Mouse (Mus musculus) adrenal gland (tissue): ENCODE data around the gene Clec2g.
"Not testable (repeated sequence)": the region's sequence is repeated elsewhere in the genome, so short reads cannot be mapped to it uniquely, and the experiment has no call there.

ENCODE experiments used
- intact Hi-C: fragments of 180-260 bp; cut with DNase I; formaldehyde crosslinking; loops from one replicate; pipeline ENCODE4 v1.15.1; 2025
- long read RNA-seq, 2 experiments: library from polyadenylated mRNA; unstranded; transcript quantifications; one replicate each; pipeline ENCODE4 v2.0.0; 2020; ENCODE audit warnings: borderline replicate concordance in 1 of 2; ENCODE audit not compliant: insufficient replicate concordance in 1 of 2

The Clec2g gene
- long read RNA-seq, experiment 1: 0 reads
- long read RNA-seq, experiment 2: 0 reads

- intact Hi-C loops: not testable (repeated sequence)
Observed at GRCm38 (mm10) chr6:128934081-128934480, at the start of gene Clec2g. Gene Clec2g, plus strand, starts transcription at chr6:128934381.

DNA sequence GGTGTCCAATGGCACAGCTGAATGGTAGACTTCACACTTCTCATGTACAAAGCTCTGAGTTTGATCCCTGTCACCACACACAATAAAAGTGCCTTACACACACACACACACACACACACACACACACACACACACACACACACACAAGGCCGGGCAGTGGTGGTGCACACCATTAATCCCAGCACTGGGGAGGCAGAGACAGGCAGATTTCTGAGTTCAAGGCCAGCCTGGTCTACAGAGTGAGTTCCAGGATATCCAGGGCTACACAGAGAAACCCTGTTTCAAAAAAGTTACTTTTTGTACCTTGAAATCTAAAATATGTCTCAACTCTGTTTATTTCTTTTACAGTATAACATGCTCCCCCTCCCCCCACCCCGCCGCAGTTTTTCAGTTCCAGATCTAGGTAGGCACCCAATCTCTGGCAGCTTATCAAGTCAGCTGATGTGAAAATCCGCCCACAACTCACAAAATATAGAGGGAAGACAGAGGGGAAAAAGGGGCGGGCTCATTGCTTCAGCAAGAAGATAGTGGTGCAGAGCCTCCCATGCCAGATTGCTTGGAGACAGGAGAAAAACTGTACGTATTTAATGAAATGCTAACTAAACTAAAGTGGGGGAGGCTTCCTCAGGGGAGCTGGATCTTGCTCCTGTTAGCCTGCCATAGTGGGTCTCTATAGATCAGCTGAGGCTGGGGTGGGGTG, 46.9 kb upstream of the Clec2g start, which contains the start of gene Clec2i:
Gene Clec2i (plus strand): TSS at position 498 of the 700 bp plus-strand sequence.
- intact Hi-C loops: not testable (repeated sequence)

DNA sequence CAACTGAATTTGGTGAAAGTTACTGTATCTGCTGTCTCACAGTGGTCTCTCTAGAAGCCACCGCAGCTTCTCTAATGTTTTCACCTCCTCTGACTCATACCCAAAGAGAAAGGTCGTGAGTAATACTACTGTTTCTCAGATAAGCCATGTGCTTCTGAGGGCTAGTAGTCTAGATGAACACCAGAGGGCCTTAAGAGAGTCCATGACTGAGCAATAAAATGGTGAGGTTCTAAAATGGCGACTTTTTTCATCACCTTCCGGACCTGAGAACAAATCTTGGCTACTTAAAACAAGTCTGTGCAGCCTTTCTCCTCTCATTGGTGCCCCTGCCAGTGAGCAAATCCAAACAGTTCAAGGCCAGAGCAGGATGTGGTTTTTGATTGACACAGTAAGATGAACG, 45.3 kb upstream of the Clec2g start:
- intact Hi-C loops: loop anchor here (1.0 kb wide), 1 partner anchor 83 kb away; no protein-coding TSS in a partner anchor

GRCm38 (mm10) chr6:128890948-128891355, 43.2 kb upstream of the Clec2g start, which contains the start of gene BC035044:
Gene BC035044, minus strand, starts transcription at chr6:128891126.
- intact Hi-C loops: loop anchor here (10.0 kb wide), 1 partner anchor 294 kb away; the partner anchor contains the start of gene Clec2d

DNA sequence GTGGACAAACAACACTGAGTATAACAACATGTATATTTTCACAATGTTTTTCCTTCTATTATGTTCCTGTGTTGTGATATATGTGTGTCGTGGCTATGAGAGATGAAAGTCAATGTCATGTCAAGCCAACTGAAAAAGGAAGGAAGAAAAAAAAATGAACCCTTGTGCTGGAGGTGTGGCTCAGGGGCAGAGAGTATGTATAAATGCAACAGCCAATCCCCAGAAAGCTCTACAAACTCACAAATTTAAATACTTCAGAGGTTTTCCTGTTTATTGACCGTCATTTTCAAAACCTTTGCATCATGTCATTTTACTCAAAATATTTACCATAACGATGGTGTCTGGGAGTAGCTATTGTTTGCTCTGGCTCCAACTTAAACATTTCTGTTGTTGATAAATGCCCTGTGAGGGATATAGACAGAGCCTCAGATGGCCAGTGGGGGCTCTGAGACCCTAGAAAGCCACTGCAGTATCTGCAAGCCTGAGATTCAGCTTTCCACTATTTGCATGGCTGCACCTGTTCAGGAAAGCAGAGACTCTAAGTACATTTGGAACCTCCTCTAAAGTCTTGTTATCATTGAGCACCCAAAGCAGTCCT, 38.7 kb upstream of the Clec2g start:
- intact Hi-C loops: loop anchor here (10.0 kb wide), 1 partner anchor 289 kb away; the partner anchor contains the start of gene Clec2d

- intact Hi-C loops: no loop called here
Observed at GRCm38 (mm10) chr6:128900044-128900443, 34.1 kb upstream of the Clec2g start.

DNA sequence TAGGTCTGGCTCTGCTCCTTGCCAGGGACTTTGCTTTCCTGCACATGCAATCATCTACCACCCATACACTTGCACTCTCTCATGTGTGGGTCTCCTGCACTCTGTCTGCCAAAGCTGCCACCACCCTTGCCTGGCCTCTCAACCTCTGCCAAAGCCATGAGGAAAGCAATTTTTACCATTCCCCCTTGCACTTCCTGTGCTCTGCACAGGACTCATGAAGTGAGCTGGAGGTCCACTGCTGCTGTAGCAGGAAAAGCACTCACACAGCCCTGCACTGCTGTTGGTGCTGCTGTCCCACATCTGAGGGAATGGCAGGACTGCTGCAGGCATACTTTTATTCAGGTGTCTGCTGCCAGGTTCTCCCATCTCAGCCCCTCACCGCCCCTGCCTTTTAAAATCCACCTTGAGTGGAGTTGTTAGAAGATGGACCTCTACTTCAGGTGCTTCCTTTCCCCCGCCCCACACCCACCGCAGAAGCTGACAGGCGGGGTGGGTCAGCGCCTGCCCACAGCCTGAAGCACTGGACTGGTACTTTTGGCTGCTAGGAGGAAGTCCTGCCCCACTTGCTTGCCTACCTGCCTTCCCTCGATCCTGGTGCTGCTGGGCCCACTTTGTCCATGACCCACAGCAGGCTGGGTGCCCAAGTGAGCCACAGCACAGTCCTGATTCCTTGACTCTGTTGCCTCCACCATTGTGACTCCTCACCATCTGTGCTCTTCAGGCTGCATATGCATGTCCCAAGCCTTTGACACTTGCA, 33.2 kb upstream of the Clec2g start:
- intact Hi-C loops: not testable (repeated sequence)

GRCm38 (mm10) chr6:128913598-128914254, 20.5 kb upstream of the Clec2g start:
- intact Hi-C loops: no loop called here

GRCm38 (mm10) chr6:128917322-128917721, 16.9 kb upstream of the Clec2g start:
- intact Hi-C loops: no loop called here

DNA sequence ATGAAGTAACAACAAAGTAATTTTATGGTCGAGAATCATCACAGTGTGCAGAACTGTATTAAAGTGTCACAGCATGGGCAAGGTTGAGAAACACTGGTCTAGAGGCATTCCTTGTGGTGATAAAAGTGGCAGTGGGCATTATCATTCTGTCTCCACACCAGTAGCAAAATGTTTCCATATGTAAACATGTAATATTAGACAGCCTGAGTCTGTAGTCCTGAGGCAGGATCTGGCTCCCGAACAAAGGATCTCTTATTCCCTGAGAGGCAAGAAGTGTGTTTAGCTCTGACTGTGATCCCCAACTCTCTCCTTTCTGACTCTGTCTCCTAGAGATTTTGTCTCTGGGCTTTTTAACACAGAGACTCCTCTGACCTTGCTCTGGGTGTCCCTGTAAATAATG, 1.1 kb upstream of the Clec2g start:
- intact Hi-C loops: no loop called here

- intact Hi-C loops: not testable (repeated sequence)
Observed at GRCm38 (mm10) chr6:128935889-128936665, 1.9 kb downstream of the Clec2g start.

- intact Hi-C loops: no loop called here
Observed at GRCm38 (mm10) chr6:128941646-128942421, 7.7 kb downstream of the Clec2g start.

- intact Hi-C loops: loop anchor here (2.0 kb wide), 1 partner anchor 103 kb away; no protein-coding TSS in a partner anchor
Observed at GRCm38 (mm10) chr6:128945564-128945963, 11.4 kb downstream of the Clec2g start.

DNA sequence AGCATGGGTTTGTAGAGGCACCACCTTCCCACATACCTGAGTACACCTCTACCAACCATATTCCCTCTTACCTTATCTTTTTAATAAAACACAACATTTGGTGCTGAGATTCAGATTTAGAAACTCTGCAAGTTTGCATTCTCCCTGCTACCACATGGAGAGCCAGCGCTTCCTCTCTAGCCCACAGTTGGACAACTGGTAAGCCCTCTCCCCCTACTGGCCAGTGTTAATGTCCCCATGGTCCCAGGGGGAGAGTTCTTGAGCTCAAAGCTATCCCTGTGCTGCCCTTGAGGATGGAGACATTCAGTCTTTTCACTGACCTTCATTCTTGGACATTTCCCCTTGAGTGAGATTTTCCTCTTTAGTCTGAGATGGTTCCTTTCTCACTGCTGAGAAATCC, 26.9 kb downstream of the Clec2g start:
- intact Hi-C loops: no loop called here

GRCm38 (mm10) chr6:128962108-128962507, 27.9 kb downstream of the Clec2g start:
- intact Hi-C loops: not testable (repeated sequence)

DNA sequence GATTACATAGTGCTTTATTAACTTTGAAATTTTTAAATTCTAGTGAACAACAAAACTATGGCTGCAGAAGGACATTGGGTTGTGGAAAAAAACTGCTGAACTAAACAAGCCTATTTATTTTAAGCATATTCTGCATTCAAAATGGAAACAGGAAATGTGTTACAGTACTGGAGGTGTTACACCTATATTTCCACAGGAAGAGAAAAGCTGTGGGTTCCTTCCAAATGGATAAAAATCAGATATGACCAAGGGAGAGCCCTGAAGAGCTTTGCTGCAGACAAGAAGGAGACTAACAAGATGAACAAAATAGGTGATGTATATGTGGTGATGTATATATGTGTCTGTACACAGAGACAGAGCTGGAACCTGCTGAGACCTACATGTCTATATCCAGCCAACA, 30.3 kb downstream of the Clec2g start:
- intact Hi-C loops: no loop called here

GRCm38 (mm10) chr6:128968463-128968862, 34.3 kb downstream of the Clec2g start:
- intact Hi-C loops: no loop called here

- intact Hi-C loops: no loop called here
Observed at GRCm38 (mm10) chr6:128969741-128970140, 35.6 kb downstream of the Clec2g start.
